Mouse (Mus musculus) heart, embryonic 11.5 days (tissue): ENCODE results near the gene Cib4. TPM values are rescaled to one million over a fixed set of nuclear protein-coding genes. Genes with fewer than 3 reads are reported as not detected.

Experiments used
- ATAC-seq: fragments of 200-750 bp; cut with Nextera tagmentation; replicated peaks from 2 replicates; pipeline ENCODE4 v1.8.0; 2017; ENCODE audit warnings: moderate library complexity; ENCODE audit not compliant: insufficient number of reproducible peaks, low FRiP score, low TSS enrichment
- H3K27ac ChIP-seq: fragments of 300-500 bp; sonication (generic); 2 replicates; pipeline ENCODE4 v1.5.1; 2014; ENCODE audit warnings: mild to moderate bottlenecking, low read depth, low read length
- H3K27me3 ChIP-seq: fragments of 300-500 bp; sonication (generic); 2 replicates; pipeline ENCODE4 v1.6.1; 2014; ENCODE audit warnings: mild to moderate bottlenecking, low read length, mixed read lengths; ENCODE audit not compliant: control insufficient read depth, insufficient read depth
- H3K36me3 ChIP-seq: fragments of 300-500 bp; sonication (generic); 2 replicates; pipeline ENCODE4 v1.6.1; 2014; ENCODE audit warnings: mild to moderate bottlenecking, low read length, moderate library complexity, mixed read lengths; ENCODE audit not compliant: control insufficient read depth, insufficient read depth
- H3K4me1 ChIP-seq: fragments of 300-500 bp; sonication (generic); 2 replicates; pipeline ENCODE4 v1.6.1; 2014; ENCODE audit warnings: low read length; ENCODE audit not compliant: control insufficient read depth, insufficient read depth
- H3K4me2 ChIP-seq: fragments of 300-500 bp; sonication (generic); 2 replicates; pipeline ENCODE4 v1.6.1; 2014; ENCODE audit warnings: mild to moderate bottlenecking, moderate library complexity
- H3K4me3 ChIP-seq: fragments of 300-500 bp; sonication (generic); 2 replicates; pipeline ENCODE4 v1.5.1; 2014; ENCODE audit warnings: low read depth, low read length
- H3K9ac ChIP-seq: fragments of 300-500 bp; sonication (generic); 2 replicates; pipeline ENCODE4 v1.6.1; 2014; ENCODE audit warnings: mild to moderate bottlenecking, low read depth, low read length, moderate library complexity
- H3K9me3 ChIP-seq: fragments of 300-500 bp; sonication (generic); replicated peaks from 2 replicates; pipeline ENCODE4 v1.6.1; 2016; ENCODE audit warnings: low read length; ENCODE audit not compliant: control insufficient read depth
- WGBS: fragments of 180-500 bp; shearing (Covaris S2); extraction: QIAGEN DNeasy Blood & Tissue Kit; methylation state at CpG from one replicate; pipeline ENCODE4 v1.1.7; 2014; ENCODE audit not compliant: insufficient replicate concordance; 5-methylcytosine and 5-hydroxymethylcytosine counted together
- polyA plus RNA-seq: library from polyadenylated mRNA; unstranded; fragments of >200 nt; fragmentation: Nextera tagmentation; extraction: Ambion mirVana; gene quantifications from 2 replicates; pipeline ENCODE4 v1.2.1, GENCODE M21; 2014

The Cib4 gene
- polyA plus RNA-seq, 1 experiment from 2014 or later = not detected

DNA sequence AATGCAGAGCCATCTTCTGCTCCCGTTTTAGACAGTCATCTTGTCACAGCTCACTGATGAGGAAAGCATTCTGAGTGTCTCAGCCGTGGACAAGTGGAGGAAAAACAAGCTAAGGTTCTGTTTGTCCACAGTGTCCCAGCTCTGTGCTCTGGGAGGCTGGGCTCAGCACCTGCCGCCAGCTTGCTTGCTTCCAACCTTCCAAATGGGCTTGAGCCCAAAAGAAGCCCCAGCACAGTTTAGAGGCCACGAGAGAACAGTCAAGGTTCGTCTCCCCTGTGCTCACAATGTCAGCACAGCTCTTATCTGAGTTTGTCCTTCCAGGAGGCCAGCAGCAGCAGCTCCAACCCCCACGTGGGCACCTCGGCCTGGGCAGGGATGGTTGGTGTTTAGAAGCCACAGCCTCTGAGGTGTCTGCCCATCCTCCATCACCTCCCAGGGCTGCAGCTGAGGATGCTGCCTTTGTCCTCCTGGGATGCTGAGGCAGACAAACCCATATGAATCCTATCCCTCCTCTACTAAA is 9.5 kb downstream of the Cib4 start:
- Histone ChIP-seq H3K4me2 (no peak overlapping the region), H3K27me3 (no peaks in the 10 kb centered on the region; the same call in 1 of the 2 replicates), H3K4me1 (peaks cover 11% of the 10 kb centered on the region), H3K4me3 (no peak overlapping the region), H3K36me3 (no peaks in the 10 kb centered on the region), H3K9me3 (no peaks in the 10 kb centered on the region), H3K27ac (0 out of 2 replicates have a peak overlapping the region, but pooled peaks have one; percentile 10), H3K9ac (0 out of 2 replicates have a peak overlapping the region, but pooled peaks have one; percentile 5)
- no peak for ATAC-seq
- WGBS = 29% methylated on average over 7 of the region's 7 CpGs

DNA sequence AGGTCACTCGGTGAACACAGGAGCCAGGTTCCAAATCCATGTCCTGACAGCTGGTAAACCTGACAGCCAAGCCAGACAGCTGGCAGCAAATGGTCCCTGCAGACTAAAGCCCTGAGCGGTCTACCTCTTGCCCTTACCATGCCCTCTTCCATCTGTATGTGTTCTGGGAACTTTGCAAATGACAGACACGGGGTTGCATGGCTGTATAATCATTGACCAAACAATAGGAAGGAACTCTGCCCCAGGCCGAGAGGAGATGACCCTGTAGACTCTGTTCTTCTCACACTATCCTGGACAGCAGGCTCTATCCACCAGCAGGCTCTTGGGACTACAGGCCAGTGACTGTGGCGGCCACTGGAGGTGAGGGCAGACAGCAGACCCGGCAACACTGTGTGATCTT is 11.0 kb downstream of the Cib4 start:
- no peak overlapping the region for H3K9ac ChIP-seq
- no peak overlapping the region for H3K4me2 ChIP-seq
- ATAC-seq = no peak
- H3K27me3 ChIP-seq = no peaks in the 10 kb centered on the region; the same call in 1 of the 2 replicates
- H3K4me1 ChIP-seq = peaks cover 11% of the 10 kb centered on the region
- no peaks in the 10 kb centered on the region for H3K36me3 ChIP-seq
- no peak overlapping the region for H3K4me3 ChIP-seq
- no peaks in the 10 kb centered on the region for H3K9me3 ChIP-seq
- WGBS = 76% methylated on average over 6 of the region's 6 CpGs
- no peak overlapping the region for H3K27ac ChIP-seq

GRCm38 (mm10) chr5:30528906-30529305 is 16.7 kb downstream of the Cib4 start:
- Histone ChIP-seq H3K4me2 (no peak overlapping the region), H3K27me3 (peaks cover 3% of the 10 kb centered on the region), H3K4me3 (no peak overlapping the region), H3K9me3 (no peaks in the 10 kb centered on the region), H3K9ac (no peak overlapping the region), H3K27ac (no peak overlapping the region), H3K4me1 (peaks cover 16% of the 10 kb centered on the region), H3K36me3 (no peaks in the 10 kb centered on the region)
- 39% methylated on average over 4 of the region's 4 CpGs for WGBS
- no peak for ATAC-seq

DNA sequence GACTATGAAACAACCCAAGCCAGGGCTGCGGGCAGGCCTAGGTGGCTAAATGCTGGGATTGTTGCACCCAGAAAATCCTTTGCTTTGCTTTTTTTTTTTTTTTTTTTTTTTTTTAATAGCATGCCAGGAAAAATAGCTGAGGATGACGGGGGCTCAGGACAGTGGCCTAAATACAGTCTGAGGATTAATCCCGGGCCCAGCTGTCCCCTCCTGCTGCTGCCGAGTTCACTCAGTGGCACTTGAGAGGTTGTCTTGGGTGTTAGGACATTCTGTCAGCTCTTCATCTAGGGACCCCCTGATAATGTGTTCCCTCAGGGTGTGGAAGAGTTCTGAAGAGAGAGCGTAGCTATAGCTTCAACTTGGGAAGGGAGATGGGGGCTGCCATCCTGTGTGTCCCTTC is 18.5 kb downstream of the Cib4 start:
- Histone ChIP-seq H3K27me3 (peaks cover 3% of the 10 kb centered on the region; the same call in 1 of the 2 replicates), H3K9ac (no peak overlapping the region), H3K4me2 (no peak overlapping the region), H3K36me3 (no peaks in the 10 kb centered on the region), H3K4me3 (no peak overlapping the region), H3K4me1 (peaks cover 16% of the 10 kb centered on the region), H3K9me3 (no peaks in the 10 kb centered on the region), H3K27ac (no peak overlapping the region)
- WGBS = 51% methylated on average over 5 of the region's 5 CpGs
- no peak for ATAC-seq

- WGBS = 31% methylated on average over 12 of the region's 12 CpGs
These were observed 19.5 kb downstream of the Cib4 start for GRCm38 (mm10) chr5:30525920-30526836.

DNA sequence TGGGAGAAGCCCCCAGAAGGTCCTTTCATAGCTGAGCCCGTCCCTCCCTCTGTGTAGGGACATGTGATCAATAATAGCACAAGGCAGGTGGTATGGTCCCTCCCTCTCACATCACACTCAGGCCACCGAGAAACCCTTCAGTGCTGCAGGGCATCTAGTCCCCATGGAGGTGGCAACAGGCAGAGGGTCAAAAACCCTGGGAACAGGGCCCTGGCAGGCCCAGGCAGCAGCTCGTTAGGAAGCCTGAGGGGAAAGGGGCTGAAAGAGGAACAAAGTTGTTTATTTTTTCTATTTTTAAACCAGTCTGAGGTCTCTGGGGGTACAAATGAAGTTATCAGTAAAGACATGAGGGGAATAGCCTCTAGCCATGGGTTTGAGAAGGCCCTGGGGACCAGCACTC is 21.4 kb downstream of the Cib4 start:
- no peaks in the 10 kb centered on the region for H3K9me3 ChIP-seq
- peaks cover 16% of the 10 kb centered on the region for H3K4me1 ChIP-seq
- no peak overlapping the region for H3K4me3 ChIP-seq
- WGBS = 37% methylated on average over 3 of the region's 3 CpGs
- H3K4me2 ChIP-seq = no peak overlapping the region
- H3K9ac ChIP-seq = no peak overlapping the region
- peaks cover 3% of the 10 kb centered on the region; the same call in 1 of the 2 replicates for H3K27me3 ChIP-seq
- no peak for ATAC-seq
- no peaks in the 10 kb centered on the region for H3K36me3 ChIP-seq
- no peak overlapping the region for H3K27ac ChIP-seq

More at GRCm38 (mm10) chr5:30525920-30526836, 19.5 kb downstream of the Cib4 start:
- Histone ChIP-seq H3K9ac (no peak overlapping the region), H3K4me1 (peaks cover 16% of the 10 kb centered on the region), H3K36me3 (no peaks in the 10 kb centered on the region), H3K9me3 (no peaks in the 10 kb centered on the region), H3K27me3 (peaks cover 3% of the 10 kb centered on the region; the same call in 1 of the 2 replicates), H3K4me2 (no peak overlapping the region), H3K4me3 (no peak overlapping the region), H3K27ac (no peak overlapping the region)
- ATAC-seq = 0 out of 2 replicates have a peak, but pooled peaks have one; percentile 26

DNA sequence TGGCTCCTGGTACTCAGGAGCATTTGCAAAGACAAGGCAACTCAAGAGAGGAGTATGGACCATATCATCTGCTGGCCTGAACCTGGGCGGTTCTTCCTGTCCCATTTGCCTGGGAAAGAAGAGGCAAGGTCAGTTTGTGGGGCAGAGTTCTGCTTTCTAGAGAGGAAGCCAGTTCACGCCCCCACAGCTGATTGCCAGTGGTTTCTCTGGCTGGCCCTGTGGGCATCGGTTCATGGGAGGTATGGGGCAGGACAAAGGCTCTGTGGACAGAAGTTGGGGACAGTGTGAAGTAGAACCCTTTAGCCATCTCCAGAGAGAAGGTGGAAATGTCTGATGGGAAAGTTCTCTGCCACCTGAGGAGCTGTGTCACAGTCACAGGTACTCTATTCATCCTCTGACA is 22.5 kb downstream of the Cib4 start:
- Histone ChIP-seq H3K4me3 (no peak overlapping the region), H3K4me2 (no peak overlapping the region), H3K27me3 (peaks cover under 1% of the 10 kb centered on the region; the same call in 1 of the 2 replicates), H3K4me1 (peaks cover 20% of the 10 kb centered on the region), H3K9me3 (no peaks in the 10 kb centered on the region), H3K9ac (no peak overlapping the region), H3K36me3 (no peaks in the 10 kb centered on the region), H3K27ac (no peak overlapping the region)
- WGBS = 83% methylated on average over 3 of the region's 3 CpGs
- ATAC-seq = no peak

DNA sequence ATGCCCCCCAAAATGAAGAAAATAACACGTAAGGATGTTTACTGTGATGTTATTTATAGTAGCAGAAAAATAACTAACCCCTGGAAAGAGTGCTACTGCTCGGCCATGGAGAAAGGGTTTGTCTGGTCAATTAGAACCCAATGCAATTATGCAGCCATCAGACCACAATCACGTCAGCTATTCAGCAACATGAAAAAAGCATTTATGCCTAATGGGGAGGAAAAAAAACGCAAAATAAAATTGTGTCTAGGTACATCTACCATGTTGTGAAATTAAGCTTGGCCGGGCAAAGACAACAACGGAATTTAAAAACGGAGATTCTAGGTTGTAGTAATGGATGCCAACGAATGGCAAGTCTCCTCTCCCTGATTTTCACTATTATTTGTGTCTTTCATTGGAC is 23.2 kb downstream of the Cib4 start:
- WGBS = 82% methylated on average over 8 of the region's 8 CpGs
- Histone ChIP-seq H3K4me2 (no peak overlapping the region), H3K27me3 (no peaks in the 10 kb centered on the region; the same call in 1 of the 2 replicates), H3K9ac (no peak overlapping the region), H3K4me1 (peaks cover 20% of the 10 kb centered on the region), H3K9me3 (no peaks in the 10 kb centered on the region), H3K36me3 (no peaks in the 10 kb centered on the region), H3K4me3 (no peak overlapping the region), H3K27ac (no peak overlapping the region)
- ATAC-seq = no peak
